Mouse (Mus musculus) liver, postnatal 0 days (tissue): ENCODE data around the gene Ppp1r18.

Experiments
- CTCF ChIP-seq: sonication (generic); IDR thresholded peaks from 2 replicates; pipeline ENCODE4 v1.5.1; 2016; ENCODE audit warnings: antibody characterized with exemption, low read depth
- EP300 ChIP-seq: IDR thresholded peaks from 2 replicates; pipeline ENCODE4 v1.6.1; 2016; ENCODE audit warnings: antibody characterized with exemption, low read depth, mild to moderate bottlenecking

GRCm38 (mm10) chr17:35833894-35834293, 31.5 kb upstream of the Ppp1r18 start:
- TF ChIP-seq CTCF: no peak
- no peak for TF ChIP-seq EP300
